Mouse (Mus musculus): ENCODE data around the gene Maml2. TPM values are rescaled to one million over a fixed set of nuclear protein-coding genes. Genes with fewer than 3 reads are reported as not detected.

Maml2 gene
- total RNA-seq, 2 experiments from 2014 or later: 6.7 to 8.5 TPM

DNA sequence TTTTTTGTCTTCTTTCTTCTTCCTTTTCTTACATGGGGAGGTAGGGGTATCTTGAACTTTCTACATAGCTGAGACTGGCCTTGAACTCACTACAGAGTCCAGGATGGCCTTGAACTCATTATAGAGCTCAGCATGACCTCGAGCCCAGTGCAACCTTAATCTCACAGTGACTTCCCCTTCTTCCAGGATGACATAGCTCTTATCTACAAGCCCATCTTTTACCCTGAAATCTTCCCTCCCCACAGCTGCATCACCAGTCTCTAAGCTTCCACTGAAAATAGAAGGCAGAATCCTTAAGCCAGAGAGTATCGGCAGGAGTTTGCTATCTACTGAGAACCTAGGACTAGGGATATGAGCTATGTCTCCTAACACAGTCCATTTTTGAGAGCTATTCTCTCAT lies 375.5 kb downstream of the Maml2 start:
- no peak for DNase-seq (ENCODE audit: extremely low spot score in 1 of 2, low spot score in 2 of 2)
- intact Hi-C loops (cut with DNase I): no loop called here

DNA sequence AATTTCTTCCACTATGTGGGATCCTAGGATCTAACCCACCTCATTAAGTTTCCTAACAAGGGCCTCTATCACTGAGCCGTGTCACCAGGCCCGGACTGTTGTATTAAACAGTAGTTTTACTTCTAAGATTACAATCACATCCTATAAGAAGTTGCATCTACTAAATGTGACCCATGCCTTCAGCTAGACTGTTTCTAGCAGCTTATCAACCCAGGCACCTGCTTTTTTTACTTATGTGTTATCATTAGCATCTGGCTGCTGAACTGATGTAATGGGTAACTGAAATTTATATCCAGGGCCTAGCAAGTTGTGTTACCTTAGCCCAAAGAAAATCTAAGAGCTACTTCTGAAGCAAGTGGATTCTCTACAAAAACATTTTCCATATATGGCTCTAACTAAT lies 380.3 kb downstream of the Maml2 start:
- no peak for DNase-seq (ENCODE audit: extremely low spot score in 1 of 2, low spot score in 2 of 2)
- intact Hi-C loops (cut with DNase I): no loop called here

DNA sequence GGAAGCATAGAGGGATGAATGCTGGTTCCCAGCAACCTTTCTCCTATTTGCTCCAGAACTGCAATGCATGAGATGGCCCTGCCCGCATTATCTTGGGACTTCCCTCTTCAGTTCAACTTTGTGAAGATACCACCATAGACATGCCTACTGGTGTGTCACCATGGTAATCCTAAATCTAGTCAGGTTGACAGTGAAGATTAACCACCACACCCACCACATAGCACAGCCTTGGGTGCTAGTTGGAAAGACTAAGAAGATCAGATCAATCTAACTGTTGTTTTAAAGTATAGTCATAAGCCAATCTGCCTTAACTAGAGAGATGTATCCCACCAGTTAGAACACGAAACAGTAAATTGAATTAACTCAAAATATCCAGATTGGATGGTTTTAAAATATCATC lies 381.9 kb downstream of the Maml2 start:
- no peak for DNase-seq (ENCODE audit: extremely low spot score in 1 of 2, low spot score in 2 of 2)
- intact Hi-C loops (cut with DNase I): no loop called here

DNA sequence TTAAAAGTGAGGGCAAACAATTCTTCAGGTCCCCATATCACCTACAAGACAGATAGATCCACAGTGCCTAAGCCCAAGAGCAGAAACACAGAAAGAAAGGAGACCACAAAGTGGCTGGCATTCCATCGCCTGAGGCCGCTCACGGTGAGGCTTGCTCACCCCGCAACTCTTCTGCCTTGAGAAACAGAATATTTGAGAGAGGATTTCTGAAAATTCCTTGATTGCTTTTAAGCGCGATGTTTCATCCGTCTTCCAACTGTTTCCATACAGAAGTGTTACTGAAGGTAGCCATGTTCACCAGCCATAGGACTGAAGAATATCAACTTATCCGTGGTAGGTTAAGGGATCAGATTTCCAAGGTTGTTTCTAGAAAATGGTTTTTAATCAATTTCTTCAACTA lies 383.4 kb downstream of the Maml2 start:
- no peak for DNase-seq (ENCODE audit: extremely low spot score in 1 of 2, low spot score in 2 of 2)
- intact Hi-C loops (cut with DNase I): no loop called here

DNA sequence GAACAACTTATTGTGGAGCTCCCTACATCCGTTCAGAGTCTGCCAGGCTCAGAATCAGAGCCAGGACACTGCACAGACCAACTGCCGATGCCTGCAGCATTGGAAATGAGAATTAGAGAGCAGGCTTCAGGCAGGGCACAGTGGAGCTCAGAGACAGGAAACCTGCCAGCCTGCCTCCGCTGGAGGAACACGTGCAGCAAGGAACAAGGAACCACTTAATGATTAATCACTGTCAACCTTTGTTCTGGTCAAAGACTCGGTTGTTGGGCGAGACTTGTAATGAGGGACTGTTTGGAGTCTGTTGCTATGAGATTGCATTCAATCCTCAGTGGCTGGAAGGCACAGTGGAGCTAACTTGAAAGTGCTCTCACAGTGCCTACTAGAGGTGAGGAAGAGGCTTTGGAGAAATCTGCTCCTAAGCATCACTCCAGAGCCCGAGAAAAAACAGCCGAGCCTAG lies 383.9 kb downstream of the Maml2 start:
- intact Hi-C loops (cut with DNase I): no loop called here
- peak; percentile 69 to 83 for DNase-seq (ENCODE audit: extremely low spot score in 1 of 2, low spot score in 2 of 2)

DNA sequence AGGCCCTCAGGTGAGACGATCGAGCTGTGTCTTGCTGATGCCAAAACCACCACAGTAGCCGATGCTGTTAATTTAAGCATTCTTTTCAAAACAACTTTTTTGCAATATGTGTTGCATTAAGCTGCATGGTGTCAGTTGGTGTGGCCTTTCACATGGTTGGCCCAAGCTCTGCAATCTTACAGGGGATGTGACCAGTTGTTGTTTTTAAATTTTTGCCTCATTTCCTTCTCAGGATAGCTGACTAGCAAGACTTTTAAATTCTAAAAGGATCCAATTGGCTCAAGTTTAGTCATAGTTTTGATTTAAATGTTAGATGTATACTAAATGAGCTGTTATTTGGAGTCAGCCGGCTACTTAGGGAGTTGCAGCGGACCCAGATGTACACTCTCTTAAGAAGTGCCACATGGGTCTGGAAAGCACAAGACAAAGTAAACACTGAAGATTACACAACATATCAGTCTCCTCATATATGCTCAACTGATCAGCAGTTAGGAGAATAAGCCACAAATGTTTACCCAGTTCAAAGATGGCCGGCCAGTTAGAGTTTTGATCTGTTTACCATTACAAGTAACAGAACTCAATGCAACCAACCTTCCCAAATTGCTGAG lies 386.7 kb downstream of the Maml2 start:
- no peak for DNase-seq (ENCODE audit: extremely low spot score in 1 of 2, low spot score in 2 of 2)
- intact Hi-C loops (cut with DNase I): no loop called here

DNA sequence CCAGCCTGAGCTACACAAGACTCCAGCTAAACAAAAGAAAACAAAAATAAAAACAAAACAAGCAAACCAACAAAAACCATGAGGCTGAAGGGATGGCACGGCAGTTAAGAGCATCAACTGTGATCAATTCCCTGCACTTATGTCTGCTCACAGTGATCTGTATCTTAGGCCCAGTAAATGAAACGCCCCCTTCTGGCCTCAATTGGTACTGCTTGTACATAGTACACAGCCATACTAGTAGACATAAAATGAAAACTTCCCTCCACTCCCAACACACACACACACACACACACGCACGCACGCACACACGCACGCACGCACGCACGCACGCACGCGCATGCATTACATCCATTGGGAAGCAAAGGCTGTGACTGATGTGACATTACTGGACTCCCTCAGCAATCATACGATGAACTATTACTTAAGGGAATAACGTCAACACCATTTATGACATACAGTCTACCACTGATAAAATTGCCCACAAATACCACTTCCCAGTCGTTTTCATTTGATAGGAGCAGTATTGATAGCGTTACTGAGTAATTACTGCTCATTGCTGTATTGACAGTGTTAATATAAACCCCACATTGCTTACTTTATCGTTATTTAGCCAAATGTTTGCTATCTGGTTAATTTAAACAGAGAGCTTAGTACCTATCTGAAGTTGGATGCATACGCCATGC lies 389.4 kb downstream of the Maml2 start:
- DNase-seq (ENCODE audit: extremely low spot score in 1 of 2, low spot score in 2 of 2): no peak

DNA sequence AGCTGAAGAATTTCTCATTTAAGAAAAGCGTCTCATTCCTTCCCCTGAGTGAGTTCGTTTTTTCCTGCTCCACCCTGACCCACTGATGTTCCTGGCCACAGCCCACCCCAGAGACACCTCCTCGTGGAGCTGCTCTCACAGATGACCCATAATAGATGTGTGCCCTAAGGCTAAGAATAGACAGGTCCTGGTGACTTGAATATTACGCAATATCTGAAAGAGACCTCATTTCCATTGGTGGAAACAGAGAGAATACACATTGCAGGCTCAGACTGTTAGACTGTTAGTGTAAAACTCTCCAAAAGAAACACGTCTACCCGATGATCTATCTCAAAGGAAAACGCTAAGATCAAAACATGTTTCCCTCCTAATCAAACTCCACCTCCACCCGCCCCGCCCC lies 391.2 kb downstream of the Maml2 start:
- intact Hi-C loops (cut with DNase I): no loop called here

More for the DNA sequence above, 389.4 kb downstream of the Maml2 start:
- intact Hi-C loops (cut with DNase I): no loop called here

DNA sequence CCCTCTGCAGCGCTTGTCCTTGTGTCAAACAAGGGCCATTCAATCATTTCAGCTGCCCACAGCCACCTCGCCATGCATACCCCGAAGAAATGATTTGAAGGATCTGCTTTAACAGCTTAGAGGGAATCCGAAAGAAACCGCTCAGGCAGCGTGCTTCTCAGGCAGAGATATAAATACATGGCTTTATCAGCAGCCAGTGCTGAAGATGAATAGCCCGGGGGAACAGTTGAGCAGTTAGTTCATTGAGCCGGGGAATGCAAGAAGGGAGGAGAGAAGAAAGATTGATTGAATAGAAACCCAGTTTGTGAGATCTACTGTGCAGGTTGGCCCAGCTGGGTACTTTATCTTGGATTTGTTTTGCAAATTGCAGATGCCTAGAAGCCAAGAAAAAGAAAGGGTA lies 392.6 kb downstream of the Maml2 start:
- DNase-seq (ENCODE audit: extremely low spot score in 1 of 2, low spot score in 2 of 2): peak in 1 of 2 experiments; percentile 20
- intact Hi-C loops (cut with DNase I): no loop called here

More for the DNA sequence above, 391.2 kb downstream of the Maml2 start:
- DNase-seq (ENCODE audit: extremely low spot score in 1 of 2, low spot score in 2 of 2): no peak

DNA sequence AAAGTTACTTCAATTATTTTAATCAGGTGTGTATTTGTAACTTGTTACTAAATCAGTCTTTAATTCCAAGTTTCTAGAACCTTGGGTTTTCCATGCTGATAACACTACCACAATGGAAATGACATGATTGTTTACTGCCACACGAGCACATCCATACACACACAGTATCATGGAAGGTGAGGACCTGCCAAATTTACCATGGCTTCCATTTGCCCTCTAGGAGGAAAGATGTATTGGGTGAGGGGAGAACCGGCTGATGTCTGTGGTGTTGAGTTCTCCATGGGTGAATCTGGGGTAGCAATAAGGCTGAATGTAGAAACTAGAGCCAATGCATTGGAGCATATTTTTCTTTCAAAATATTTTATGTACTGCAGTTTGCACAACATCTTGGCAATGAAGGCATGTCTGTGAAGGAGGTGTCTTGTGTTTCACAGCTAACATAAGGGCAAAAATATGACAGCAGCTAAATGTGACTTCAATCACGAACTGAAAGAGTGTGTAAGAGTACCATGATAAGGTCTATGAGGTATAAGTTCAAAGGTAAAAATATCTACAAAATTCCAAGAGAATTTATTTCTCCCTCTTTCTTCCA lies 396.0 kb downstream of the Maml2 start:
- intact Hi-C loops (cut with DNase I): no loop called here
- DNase-seq (ENCODE audit: extremely low spot score in 1 of 2, low spot score in 2 of 2): no peak

DNA sequence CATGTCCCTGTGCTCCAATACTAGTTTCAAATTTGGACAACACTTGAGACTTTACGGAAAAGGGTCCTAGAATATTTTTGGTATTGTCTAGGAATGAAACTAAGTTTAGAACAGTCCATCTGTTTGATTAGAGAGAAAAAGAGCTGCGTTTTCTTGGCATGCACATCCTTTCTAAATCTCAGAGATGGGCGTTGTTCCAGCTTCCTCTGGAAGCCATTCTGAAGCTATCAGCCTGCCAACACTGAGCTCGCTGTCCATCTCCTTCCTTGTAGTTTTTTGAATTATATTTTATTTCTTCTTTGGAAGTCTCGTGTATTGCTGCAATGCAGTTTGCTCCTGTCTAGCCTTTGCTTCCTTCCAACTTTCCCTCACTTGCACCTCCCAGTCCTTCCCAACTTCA lies 396.5 kb downstream of the Maml2 start:
- DNase-seq (ENCODE audit: extremely low spot score in 1 of 2, low spot score in 2 of 2): peak; percentile 45 to 79
- intact Hi-C loops (cut with DNase I): no loop called here

DNA sequence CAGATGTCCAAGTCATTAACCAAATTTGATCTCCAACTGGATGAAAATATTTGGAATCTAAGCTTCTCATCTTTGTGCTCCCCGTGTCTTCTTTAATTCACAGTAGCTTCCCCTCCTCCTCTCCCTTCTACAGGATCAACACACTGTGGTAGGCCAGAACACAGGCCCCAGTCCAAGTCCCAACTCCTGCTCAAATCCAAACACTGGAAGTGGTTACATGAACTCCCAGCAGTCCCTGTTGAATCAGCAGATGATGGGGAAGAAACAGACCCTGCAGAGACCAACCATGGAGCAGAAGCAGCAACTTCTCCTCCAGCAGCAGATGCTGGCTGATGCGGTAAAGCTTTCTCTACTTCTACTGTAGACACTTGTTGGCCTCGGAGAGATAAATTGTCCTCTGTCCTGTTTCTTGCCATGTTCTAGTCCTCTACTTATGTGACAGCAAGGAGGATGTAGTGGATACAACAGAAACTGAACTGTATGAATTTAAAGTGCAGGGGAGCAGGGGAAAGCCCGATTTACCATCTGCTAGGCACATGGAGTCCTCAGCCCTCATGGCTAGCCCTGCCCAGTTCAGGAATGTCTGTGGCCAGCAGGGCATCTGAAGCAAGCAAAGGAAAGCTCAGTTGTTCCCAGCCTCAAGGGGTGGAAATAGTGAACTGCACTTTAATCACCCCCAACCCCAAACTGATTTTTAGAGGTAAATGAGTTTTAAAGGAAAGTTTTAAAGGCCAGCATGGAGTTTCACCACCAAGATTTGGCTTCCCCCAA lies 399.5 kb downstream of the Maml2 start:
- DNase-seq (ENCODE audit: extremely low spot score in 1 of 2, low spot score in 2 of 2): no peak
- intact Hi-C loops (cut with DNase I): no loop called here

DNA sequence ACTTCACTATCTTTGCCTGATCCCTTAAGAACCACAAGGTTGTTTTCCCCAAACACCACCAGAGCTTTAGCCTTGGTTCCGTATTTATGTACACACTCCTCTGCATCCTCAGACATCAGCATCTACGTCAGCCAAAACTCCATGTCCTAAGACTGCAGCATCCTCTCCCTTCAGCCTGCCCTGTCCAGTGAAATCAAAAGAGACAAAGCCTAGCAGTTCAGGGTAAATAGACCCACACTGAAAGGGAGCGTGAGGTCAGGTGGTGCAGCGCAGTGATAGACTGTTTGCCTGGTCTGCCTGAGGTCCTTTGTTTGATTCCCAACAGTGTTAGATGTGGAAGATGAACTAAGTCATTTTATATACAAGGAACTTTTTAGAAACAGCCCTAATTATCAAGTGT lies 400.1 kb downstream of the Maml2 start:
- DNase-seq (ENCODE audit: extremely low spot score in 1 of 2, low spot score in 2 of 2): no peak
- intact Hi-C loops (cut with DNase I): no loop called here

DNA sequence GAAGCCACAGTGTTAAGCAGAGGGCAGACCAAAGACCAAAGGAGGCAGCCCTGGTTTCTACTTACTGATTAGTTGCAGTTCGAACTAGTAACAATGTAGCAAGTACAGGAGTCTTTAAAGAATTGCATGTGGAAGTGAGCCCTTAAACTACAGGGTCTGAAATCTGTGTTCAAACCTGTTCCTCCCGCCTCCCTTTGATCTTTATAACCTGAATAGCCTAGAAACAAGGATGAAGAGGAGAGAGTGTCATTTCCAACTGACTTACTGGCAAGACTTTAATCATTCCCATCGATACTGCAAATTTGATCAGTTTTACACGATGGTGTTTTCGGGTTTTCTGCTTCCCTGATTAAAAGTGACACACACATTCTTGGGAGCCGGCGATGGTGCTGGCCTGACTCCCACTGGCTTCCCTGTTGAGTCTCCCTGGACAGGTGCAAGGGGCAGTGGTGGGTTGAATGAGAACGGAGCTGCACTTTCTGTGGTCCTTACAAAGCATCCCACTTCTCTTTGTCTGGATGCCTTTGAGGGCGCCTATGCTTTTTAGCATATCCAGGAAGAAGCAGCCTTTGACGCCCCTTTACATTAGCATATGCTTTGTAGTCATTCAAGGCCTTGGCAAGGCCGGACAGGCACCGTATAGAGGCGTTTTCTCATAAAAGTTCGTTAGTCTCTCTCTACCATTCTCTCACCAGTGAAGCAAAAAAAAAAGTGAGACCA lies 401.5 kb downstream of the Maml2 start:
- DNase-seq (ENCODE audit: extremely low spot score in 1 of 2, low spot score in 2 of 2): no peak
- intact Hi-C loops (cut with DNase I): no loop called here

DNA sequence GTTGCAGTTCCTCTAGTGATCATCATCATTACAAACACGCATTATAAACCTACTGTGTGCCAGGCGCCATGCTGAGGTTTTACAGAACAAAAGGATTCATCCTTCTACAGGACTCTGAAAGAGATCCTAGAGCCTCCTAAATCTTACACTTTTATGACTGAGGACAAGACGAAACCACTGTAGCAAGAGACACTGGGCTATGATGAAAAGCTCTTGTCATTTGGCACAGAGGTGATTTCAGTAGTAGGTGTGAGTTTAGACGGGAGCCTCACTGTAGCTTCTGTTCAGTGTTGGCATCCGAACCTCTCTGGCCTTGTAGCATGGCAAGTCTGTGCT lies 402.0 kb downstream of the Maml2 start:
- intact Hi-C loops (cut with DNase I): no loop called here
- DNase-seq (ENCODE audit: extremely low spot score in 1 of 2, low spot score in 2 of 2): no peak

DNA sequence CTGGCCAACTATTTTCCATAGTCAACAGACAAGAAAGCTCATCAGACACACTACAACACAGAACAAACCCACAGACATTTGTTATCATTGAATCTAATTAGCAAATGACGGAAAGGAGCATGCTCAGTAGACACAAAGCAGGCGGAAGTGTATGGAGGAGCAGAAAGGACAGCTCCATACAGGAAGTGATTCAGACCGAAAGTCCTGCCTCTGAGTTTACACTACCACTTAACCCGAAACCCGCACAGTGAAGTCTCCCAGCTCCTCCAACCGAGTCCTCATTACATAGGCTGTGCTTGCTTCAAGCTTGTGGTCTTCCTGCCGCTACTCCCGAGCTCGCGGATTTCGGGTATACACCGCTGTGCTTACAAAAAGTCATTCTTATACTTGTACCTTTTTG lies 404.0 kb downstream of the Maml2 start:
- intact Hi-C loops (cut with DNase I): no loop called here
- no peak for DNase-seq (ENCODE audit: extremely low spot score in 1 of 2, low spot score in 2 of 2)

DNA sequence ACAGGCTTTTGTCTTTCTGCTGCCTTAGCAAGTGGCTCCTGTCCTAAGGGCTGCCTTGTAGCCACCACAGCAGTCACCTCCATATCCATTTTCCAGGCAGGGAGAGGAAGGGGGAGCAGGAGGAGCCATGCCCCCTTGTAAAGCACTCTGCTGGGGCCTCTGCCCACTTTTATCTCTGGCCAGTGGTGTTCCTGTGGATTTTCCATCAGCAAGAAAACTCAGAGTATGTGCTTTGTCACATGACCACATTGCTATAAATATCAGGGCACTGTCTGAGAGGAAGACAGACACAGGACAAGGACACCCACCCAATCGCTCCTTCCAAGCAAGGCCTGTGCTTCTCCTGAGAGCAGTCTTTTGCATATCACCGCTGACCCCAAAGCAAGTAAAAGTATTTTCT lies 405.3 kb downstream of the Maml2 start:
- intact Hi-C loops (cut with DNase I): no loop called here
- DNase-seq (ENCODE audit: extremely low spot score in 1 of 2, low spot score in 2 of 2): no peak

DNA sequence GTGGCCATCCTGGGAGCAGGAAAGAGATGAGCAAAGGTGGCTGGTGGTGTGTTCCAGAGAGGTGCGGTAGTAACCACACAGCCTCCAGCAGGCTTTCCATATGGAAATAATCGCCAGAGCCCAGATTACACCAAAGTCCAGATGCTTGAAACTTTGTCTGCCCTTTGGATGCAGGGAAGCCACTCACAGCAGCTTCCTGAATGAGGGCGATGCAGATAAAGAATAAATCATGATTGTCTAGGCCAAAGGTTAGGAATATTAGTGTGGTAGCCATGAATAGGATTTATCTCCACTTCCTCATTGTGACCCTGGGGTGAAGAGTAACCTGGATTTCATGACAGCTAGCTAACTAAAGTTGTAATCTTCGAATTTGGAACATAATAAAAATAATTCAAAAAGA lies 407.2 kb downstream of the Maml2 start:
- intact Hi-C loops (cut with DNase I): no loop called here
- no peak for DNase-seq (ENCODE audit: extremely low spot score in 1 of 2, low spot score in 2 of 2)

DNA sequence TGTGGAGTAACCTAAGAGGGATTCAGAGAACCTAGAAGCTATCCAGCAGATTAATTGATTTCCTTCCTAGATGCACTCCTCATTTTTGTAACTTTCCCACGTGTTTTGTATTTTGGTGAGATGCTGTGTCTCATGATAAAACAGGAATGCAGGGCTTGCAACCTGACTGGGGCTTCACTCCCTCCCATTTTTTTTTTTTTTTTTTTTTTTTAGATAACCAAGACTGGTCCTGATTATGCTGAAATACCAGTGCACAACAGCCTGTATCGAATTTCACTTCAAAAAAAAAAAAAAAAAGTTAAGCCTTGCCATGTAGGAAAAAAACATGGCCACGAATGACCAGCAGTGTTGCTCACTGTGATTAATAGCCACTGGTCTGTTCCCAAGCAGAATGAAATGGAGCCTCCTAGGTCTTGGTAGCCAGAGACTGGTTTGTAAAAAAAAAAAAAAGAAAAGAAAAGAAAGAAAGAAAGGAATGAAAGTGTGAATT lies 409.4 kb downstream of the Maml2 start:
- intact Hi-C loops (cut with DNase I): no loop called here
- no peak for DNase-seq (ENCODE audit: extremely low spot score in 1 of 2, low spot score in 2 of 2)

Data from left cerebral cortex, postnatal 10 days (tissue).